Mouse (Mus musculus): ENCODE measurements around the gene Trcg1. TPM values are rescaled to one million over a fixed set of nuclear protein-coding genes. Genes with fewer than 3 reads are reported as not detected.
"Not testable (repeated sequence)": the region's sequence is repeated elsewhere in the genome, so short reads cannot be mapped to it uniquely, and the experiment has no call there.

Gene Trcg1
- polyA plus RNA-seq, 2 experiments, result not detected

DNA sequence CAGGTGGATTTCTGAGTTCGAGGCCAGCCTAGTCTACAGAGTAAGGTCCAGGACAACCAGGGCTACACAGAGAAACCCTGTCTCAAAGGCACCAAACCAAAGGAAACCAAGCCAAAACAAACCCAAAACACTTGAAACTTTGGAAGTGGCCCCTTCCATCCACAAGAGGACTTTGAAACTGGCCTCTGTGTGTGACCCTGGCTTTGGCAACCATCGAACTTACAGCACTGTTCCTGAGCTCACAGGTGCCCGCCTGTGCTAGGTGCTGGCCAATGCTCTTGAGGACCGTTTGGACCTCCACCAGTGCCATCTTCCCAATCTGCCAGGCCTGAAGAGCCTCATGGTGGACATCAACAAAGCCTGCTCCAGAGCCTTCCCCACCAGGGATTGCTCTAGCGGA lies 17.6 kb upstream of the Trcg1 start:
- no peak for TF ChIP-seq EP300 (IDR thresholded peaks at IDR 0.05; ENCODE audit: low read depth)
- no peak for TF ChIP-seq CTCF (IDR thresholded peaks at IDR 0.05; ENCODE audit: low read depth)
- WGBS (ENCODE audit: insufficient replicate concordance), result 55% methylated on average over 5 of the region's 5 CpGs
- no peak for ATAC-seq (ENCODE audit: insufficient read depth)

DNA sequence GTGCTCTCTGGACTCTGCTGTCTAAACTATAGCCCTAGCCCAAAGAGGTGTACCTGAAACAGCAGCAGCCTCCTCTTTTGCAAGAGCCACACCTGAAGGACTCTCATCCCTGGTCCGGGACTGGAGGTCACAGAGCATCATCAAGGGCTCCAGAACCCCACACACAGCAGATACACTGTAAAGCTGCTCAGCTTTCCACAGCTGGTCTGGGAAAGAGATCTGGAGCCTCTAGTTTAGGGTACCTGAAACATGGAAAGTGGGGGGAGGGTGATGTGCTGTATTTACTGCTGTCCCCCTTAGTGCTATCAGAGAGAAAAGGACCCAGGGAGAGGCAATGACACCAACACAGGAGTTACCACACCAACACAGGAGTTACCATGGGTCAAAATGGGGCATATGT lies 16.8 kb upstream of the Trcg1 start:
- Histone ChIP-seq H3K4me3 (ENCODE audit: insufficient read depth in 1 of 2, low read depth in 2 of 2, low read length in 2 of 2) (no peak overlapping the region), H3K4me2 (ENCODE audit: low read depth) (no peak overlapping the region), H3K27ac (no peak overlapping the region), H3K9me3 (ENCODE audit: control insufficient read depth, low read length) (no peaks in the 10 kb centered on the region), H3K9ac (replicated peaks) (no peak overlapping the region), H3K27me3 (ENCODE audit: control insufficient read depth, insufficient read depth, low read length) (no peaks in the 10 kb centered on the region), H3K4me1 (replicated peaks; ENCODE audit: control insufficient read depth in 2 of 2, insufficient read depth in 2 of 2, low read length in 1 of 2) (no peaks in the 10 kb centered on the region), H3K36me3 (replicated peaks; ENCODE audit: control insufficient read depth, insufficient read depth, low read depth) (no peaks in the 10 kb centered on the region)
- ATAC-seq (ENCODE audit: insufficient read depth) (no peak), DNase-seq (ENCODE audit: low read depth in 3 of 3, low spot score in 3 of 3) (no peak)
- no peak for TF ChIP-seq CTCF (IDR thresholded peaks at IDR 0.05; ENCODE audit: low read depth)
- TF ChIP-seq EP300 (IDR thresholded peaks at IDR 0.05; ENCODE audit: low read depth), result no peak
- WGBS (ENCODE audit: insufficient replicate concordance), result 71% methylated on average over 1 of the region's 1 CpGs

More for the DNA sequence above, 17.6 kb upstream of the Trcg1 start:
- Histone ChIP-seq H3K9ac (replicated peaks) (no peak overlapping the region), H3K27me3 (ENCODE audit: control insufficient read depth, insufficient read depth, low read length) (no peaks in the 10 kb centered on the region), H3K27ac (no peak overlapping the region), H3K36me3 (replicated peaks; ENCODE audit: control insufficient read depth, insufficient read depth, low read depth) (no peaks in the 10 kb centered on the region), H3K4me3 (ENCODE audit: insufficient read depth in 1 of 2, low read depth in 2 of 2, low read length in 2 of 2) (no peak overlapping the region), H3K4me2 (ENCODE audit: low read depth) (no peak overlapping the region), H3K9me3 (ENCODE audit: control insufficient read depth, low read length) (no peaks in the 10 kb centered on the region), H3K4me1 (replicated peaks; ENCODE audit: control insufficient read depth in 2 of 2, insufficient read depth in 2 of 2, low read length in 1 of 2) (no peaks in the 10 kb centered on the region)
- no peak for DNase-seq (ENCODE audit: low read depth in 3 of 3, low spot score in 3 of 3)

DNA sequence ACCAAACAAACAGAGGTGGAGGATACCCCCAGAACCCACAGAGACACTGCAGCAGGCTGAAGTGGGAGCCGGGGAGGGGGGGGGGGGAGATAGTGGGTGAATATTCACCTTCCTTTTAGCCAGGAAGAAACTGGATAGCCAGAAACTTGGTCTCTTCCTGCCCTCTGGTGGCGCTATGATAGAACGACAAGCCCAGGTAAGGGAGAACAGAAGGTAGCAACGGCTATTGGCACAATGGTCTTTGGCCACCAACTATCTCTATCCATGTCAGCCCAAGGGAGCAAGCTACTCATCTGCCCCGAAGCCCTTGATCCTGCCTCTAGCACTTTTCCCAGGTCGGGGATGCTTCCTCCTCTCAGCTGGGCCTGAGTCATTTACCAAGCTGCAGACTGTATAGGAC lies 16.0 kb upstream of the Trcg1 start:
- H3K4me3 ChIP-seq (ENCODE audit: insufficient read depth in 1 of 2, low read depth in 2 of 2, low read length in 2 of 2), result no peak overlapping the region
- 15% methylated on average over 6 of the region's 6 CpGs for WGBS (ENCODE audit: insufficient replicate concordance)
- DNase-seq (ENCODE audit: low read depth in 3 of 3, low spot score in 3 of 3), result no peak
- TF ChIP-seq EP300 (IDR thresholded peaks at IDR 0.05; ENCODE audit: low read depth) (no peak), CTCF (IDR thresholded peaks at IDR 0.05; ENCODE audit: low read depth) (peak; percentile 75)
- no peak overlapping the region for H3K4me2 ChIP-seq (ENCODE audit: low read depth)
- H3K27ac ChIP-seq, result no peak overlapping the region
- H3K4me1 ChIP-seq (replicated peaks; ENCODE audit: control insufficient read depth in 2 of 2, insufficient read depth in 2 of 2, low read length in 1 of 2), result no peaks in the 10 kb centered on the region
- H3K9me3 ChIP-seq (ENCODE audit: control insufficient read depth, low read length), result no peaks in the 10 kb centered on the region
- ATAC-seq (ENCODE audit: insufficient read depth), result no peak
- no peaks in the 10 kb centered on the region for H3K27me3 ChIP-seq (ENCODE audit: control insufficient read depth, insufficient read depth, low read length)
- H3K9ac ChIP-seq (replicated peaks), result no peak overlapping the region
- no peaks in the 10 kb centered on the region for H3K36me3 ChIP-seq (replicated peaks; ENCODE audit: control insufficient read depth, insufficient read depth, low read depth)

- Histone ChIP-seq H3K36me3 (replicated peaks; ENCODE audit: control insufficient read depth, insufficient read depth, low read depth) (no peaks in the 10 kb centered on the region), H3K9ac (replicated peaks) (no peak overlapping the region), H3K27ac (no peak overlapping the region), H3K4me2 (ENCODE audit: low read depth) (no peak overlapping the region), H3K27me3 (ENCODE audit: control insufficient read depth, insufficient read depth, low read length) (no peaks in the 10 kb centered on the region), H3K4me1 (replicated peaks; ENCODE audit: control insufficient read depth in 2 of 2, insufficient read depth in 2 of 2, low read length in 1 of 2) (peaks cover 0 to 8% of the 10 kb centered on the region in 2 experiments; a peak in 3 of 4 replicates), H3K9me3 (ENCODE audit: control insufficient read depth, low read length) (no peaks in the 10 kb centered on the region), H3K4me3 (ENCODE audit: insufficient read depth in 1 of 2, low read depth in 2 of 2, low read length in 2 of 2) (no peak overlapping the region)
- no peak for ATAC-seq (ENCODE audit: insufficient read depth)
- TF ChIP-seq EP300 (IDR thresholded peaks at IDR 0.05; ENCODE audit: low read depth) (no peak), CTCF (IDR thresholded peaks at IDR 0.05; ENCODE audit: low read depth) (no peak)
- no peak for DNase-seq (ENCODE audit: low read depth in 3 of 3, low spot score in 3 of 3)
These were observed 13.0 kb upstream of the Trcg1 start for GRCm38 (mm10) chr9:57223341-57223740.

DNA sequence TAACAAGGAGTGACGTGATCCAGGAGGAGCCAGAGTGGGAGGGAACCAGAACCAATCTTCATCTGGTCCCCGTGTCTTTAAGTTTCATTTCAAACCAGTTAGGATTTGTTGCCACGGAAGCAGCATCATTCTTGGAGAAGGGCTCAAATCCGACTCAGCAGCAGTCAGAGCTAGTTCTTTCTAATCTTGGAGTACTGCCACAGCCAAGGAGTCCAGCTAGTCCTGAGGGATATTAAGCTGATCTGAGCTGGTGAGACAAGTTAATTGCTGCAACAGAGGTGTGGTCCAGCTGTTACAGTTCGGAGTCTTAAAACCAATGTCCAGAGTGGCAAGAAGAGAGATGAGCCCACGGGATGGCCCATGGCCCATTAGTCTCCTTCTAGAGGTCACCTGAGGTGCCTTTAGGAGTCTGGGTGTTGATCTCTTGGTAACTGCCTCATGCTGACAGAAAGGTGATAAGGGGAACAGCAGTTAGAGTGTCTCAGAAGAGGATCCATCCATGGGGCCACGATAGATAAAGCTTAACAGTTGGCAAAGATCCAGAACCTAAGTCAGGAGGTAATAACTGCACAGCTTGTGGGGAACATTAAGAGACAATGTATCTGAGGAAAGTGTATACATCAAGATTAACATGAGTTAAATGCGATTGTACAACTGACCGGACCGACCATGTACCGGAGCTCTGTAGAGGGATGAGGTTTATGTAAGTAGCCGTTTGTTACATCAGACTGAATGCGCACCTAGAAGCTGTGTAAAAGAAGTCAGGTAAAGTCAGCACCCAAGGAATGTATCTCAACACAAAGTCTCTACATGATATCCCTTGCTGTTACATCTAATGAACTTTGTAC lies 10.4 kb upstream of the Trcg1 start:
- Histone ChIP-seq H3K9ac (replicated peaks) (no peak overlapping the region), H3K4me2 (ENCODE audit: low read depth) (no peak overlapping the region), H3K4me3 (ENCODE audit: insufficient read depth in 1 of 2, low read depth in 2 of 2, low read length in 2 of 2) (no peak overlapping the region), H3K27ac (no peak overlapping the region), H3K9me3 (ENCODE audit: control insufficient read depth, low read length) (no peaks in the 10 kb centered on the region), H3K4me1 (replicated peaks; ENCODE audit: control insufficient read depth in 2 of 2, insufficient read depth in 2 of 2, low read length in 1 of 2) (peaks cover 0 to 8% of the 10 kb centered on the region in 2 experiments; a peak in 3 of 4 replicates), H3K27me3 (ENCODE audit: control insufficient read depth, insufficient read depth, low read length) (no peaks in the 10 kb centered on the region), H3K36me3 (replicated peaks; ENCODE audit: control insufficient read depth, insufficient read depth, low read depth) (no peaks in the 10 kb centered on the region)
- DNase-seq (ENCODE audit: low read depth in 3 of 3, low spot score in 3 of 3) (peak; percentile 30 to 43 (median 40)), ATAC-seq (ENCODE audit: insufficient read depth) (peak; percentile 76)
- WGBS (ENCODE audit: insufficient replicate concordance), result 46% methylated on average over 13 of the region's 13 CpGs
- TF ChIP-seq EP300 (IDR thresholded peaks at IDR 0.05; ENCODE audit: low read depth) (peak; percentile 92), CTCF (IDR thresholded peaks at IDR 0.05; ENCODE audit: low read depth) (no peak)

DNA sequence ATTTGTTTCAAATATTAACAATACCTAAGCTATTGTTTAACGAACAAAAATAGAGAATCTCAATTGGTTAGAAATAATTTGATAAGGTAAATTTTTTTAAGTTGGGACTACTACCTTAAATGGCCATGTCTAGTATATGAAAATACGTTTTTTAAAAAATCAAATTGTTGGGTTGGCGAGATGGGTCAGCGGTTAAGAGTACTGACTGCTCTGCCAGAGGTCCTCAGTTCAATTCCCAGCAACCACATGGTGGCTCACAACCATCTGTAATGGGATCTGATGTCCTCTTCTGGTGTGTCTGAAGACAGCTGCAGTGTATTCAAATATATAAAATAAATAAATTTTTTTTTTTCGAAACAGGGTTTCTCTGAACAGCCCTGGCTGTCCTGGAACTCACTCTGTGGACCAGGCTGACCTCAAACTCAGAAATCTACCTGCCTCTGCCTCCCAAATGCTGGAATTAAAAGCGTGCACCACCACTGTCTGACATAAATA lies 9.7 kb upstream of the Trcg1 start:
- ATAC-seq (ENCODE audit: insufficient read depth); H3K4me2 ChIP-seq (ENCODE audit: low read depth); H3K9me3 ChIP-seq (ENCODE audit: control insufficient read depth, low read length); DNase-seq (ENCODE audit: low read depth in 3 of 3, low spot score in 3 of 3); H3K9ac ChIP-seq (replicated peaks); H3K27ac ChIP-seq; H3K4me3 ChIP-seq (ENCODE audit: insufficient read depth in 1 of 2, low read depth in 2 of 2, low read length in 2 of 2); H3K36me3 ChIP-seq (replicated peaks; ENCODE audit: control insufficient read depth, insufficient read depth, low read depth); H3K27me3 ChIP-seq (ENCODE audit: control insufficient read depth, insufficient read depth, low read length): not testable (repeated sequence)
- peaks cover 0 to 11% of the 10 kb centered on the region in 2 experiments; a peak in 3 of 4 replicates for H3K4me1 ChIP-seq (replicated peaks; ENCODE audit: control insufficient read depth in 2 of 2, insufficient read depth in 2 of 2, low read length in 1 of 2)
- 68% methylated on average over 6 of the region's 6 CpGs for WGBS (ENCODE audit: insufficient replicate concordance)
